Mouse (Mus musculus) spleen, adult 2 months (tissue): ENCODE data around the gene Gm11938.
"Not testable (repeated sequence)": the region's sequence is repeated elsewhere in the genome, so short reads cannot be mapped to it uniquely, and the experiment has no call there.

ENCODE experiments used
- CTCF ChIP-seq: fragments of 200-500 bp; IDR thresholded peaks from 2 replicates; pipeline ENCODE4 v1.5.1; 2011; ENCODE audit warnings: mild to moderate bottlenecking, inconsistent platforms; ENCODE audit not compliant: insufficient read depth, insufficient read length, insufficient replicate concordance; ENCODE audit errors: extremely low read depth
- POLR2A ChIP-seq: fragments of 200-500 bp; IDR thresholded peaks from 2 replicates; pipeline ENCODE4 v1.6.1; 2011; ENCODE audit warnings: low read depth, low read length, inconsistent platforms

DNA sequence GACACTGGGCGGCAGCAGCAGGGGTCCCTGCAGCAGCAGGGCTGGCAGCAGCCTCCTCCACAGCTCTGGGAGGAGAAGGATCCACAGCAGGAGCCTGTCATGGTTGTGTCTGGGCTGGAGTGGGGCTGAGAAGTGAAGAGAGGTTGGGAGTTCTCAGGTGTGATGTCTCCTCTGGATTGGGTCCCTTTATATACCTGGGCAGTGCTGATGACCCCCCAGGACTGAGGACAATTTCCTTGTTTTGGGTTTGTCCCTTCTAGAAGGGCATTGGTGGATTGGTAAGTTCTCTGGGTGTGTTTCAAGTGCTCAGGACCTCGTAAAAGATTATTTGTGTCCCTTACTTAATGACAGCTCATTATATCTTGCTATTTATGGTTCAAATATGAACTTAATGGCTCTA is 7.0 kb upstream of the Gm11938 start, which contains the start of gene Gm11937:
- not testable (repeated sequence) for TF ChIP-seq CTCF, POLR2A
